Mouse (Mus musculus) hindbrain, embryonic 12.5 days (tissue): ENCODE measurements around the gene Spic. TPM values are rescaled to one million over a fixed set of nuclear protein-coding genes. Genes with fewer than 3 reads are reported as not detected.
A peak's percentile ranks its signal among the peaks of the same experiment; 100 is the strongest.

Experiments
- ATAC-seq: fragments of 200-750 bp; cut with Nextera tagmentation; 2 replicates; pipeline ENCODE4 v1.8.0; 2017; ENCODE audit warnings: moderate TSS enrichment; ENCODE audit not compliant: low FRiP score
- H3K27ac ChIP-seq: fragments of 300-500 bp; sonication (generic); 2 replicates; pipeline ENCODE4 v1.5.1; 2016; ENCODE audit warnings: mild to moderate bottlenecking
- H3K27me3 ChIP-seq: fragments of 300-500 bp; sonication (generic); 2 replicates; pipeline ENCODE4 v1.6.1; 2016; ENCODE audit warnings: mild to moderate bottlenecking
- H3K36me3 ChIP-seq: fragments of 300-500 bp; sonication (generic); 2 replicates; pipeline ENCODE4 v1.6.1; 2016; ENCODE audit warnings: mild to moderate bottlenecking
- H3K4me1 ChIP-seq: fragments of 300-500 bp; sonication (generic); 2 replicates; pipeline ENCODE4 v1.6.1; 2016
- H3K4me2 ChIP-seq: fragments of 300-500 bp; sonication (generic); replicated peaks from 2 replicates; pipeline ENCODE4 v1.6.1; 2016; ENCODE audit warnings: mild to moderate bottlenecking
- H3K4me3 ChIP-seq: fragments of 300-500 bp; sonication (generic); 2 replicates; pipeline ENCODE4 v1.5.1; 2016; ENCODE audit warnings: mild to moderate bottlenecking
- H3K9ac ChIP-seq: fragments of 300-500 bp; sonication (generic); 2 replicates; pipeline ENCODE4 v1.6.1; 2016; ENCODE audit warnings: mild to moderate bottlenecking, moderate library complexity
- H3K9me3 ChIP-seq: fragments of 300-500 bp; sonication (generic); replicated peaks from 2 replicates; pipeline ENCODE4 v1.6.1; 2016; ENCODE audit warnings: mild to moderate bottlenecking
- WGBS: fragments of 180-500 bp; shearing (Covaris S2); methylation state at CpG from one replicate; pipeline ENCODE4 v1.1.7; 2016; 5-methylcytosine and 5-hydroxymethylcytosine counted together
- polyA plus RNA-seq: library from polyadenylated mRNA; unstranded; fragments of >200 nt; fragmentation: Nextera tagmentation; extraction: Ambion mirVana; gene quantifications from 2 replicates; pipeline ENCODE4 v1.2.1, GENCODE M21; 2016

The Spic gene
- polyA plus RNA-seq = not detected in 2 replicates

- Histone ChIP-seq H3K27ac (no peak within 1 kb of the TSS), H3K9me3 (no peaks in the 10 kb centered on the region), H3K27me3 (no peaks in the 10 kb centered on the region), H3K4me2 (no peak within 1 kb of the TSS), H3K4me1 (no peaks in the 10 kb centered on the region), H3K36me3 (no peaks in the 10 kb centered on the region), H3K9ac (no peak within 1 kb of the TSS), H3K4me3 (no peak within 1 kb of the TSS)
- WGBS = 72% methylated on average over 5 of the region's 5 CpGs
- no peak for ATAC-seq
Measured at GRCm38 (mm10) chr10:88684925-88685324, at the start of gene Spic. Spic (minus strand) TSS chr10:88685015.

GRCm38 (mm10) chr10:88732309-88732622, 47.5 kb upstream of the Spic start:
- Histone ChIP-seq H3K9me3 (no peaks in the 10 kb centered on the region), H3K9ac (peak overlapping the region; percentile 93), H3K36me3 (peaks cover 12% of the 10 kb centered on the region; the same call in 1 of the 2 replicates), H3K4me2 (peak overlapping the region; percentile 93), H3K27ac (no peak overlapping the region), H3K4me1 (peaks cover 16% of the 10 kb centered on the region), H3K4me3 (peak overlapping the region; percentile 94), H3K27me3 (no peaks in the 10 kb centered on the region)
- 14% methylated on average over 6 of the region's 6 CpGs for WGBS
- no peak for ATAC-seq

- Histone ChIP-seq H3K36me3 (peaks cover 6% of the 10 kb centered on the region; the same call in 1 of the 2 replicates), H3K4me1 (peaks cover 16% of the 10 kb centered on the region), H3K9ac (peak overlapping the region; percentile 93), H3K27me3 (no peaks in the 10 kb centered on the region), H3K4me2 (peak overlapping the region; percentile 93), H3K27ac (peak overlapping the region; percentile 19; the same call in 1 of the 2 replicates), H3K9me3 (no peaks in the 10 kb centered on the region), H3K4me3 (peak overlapping the region; percentile 94)
- no peak; the same call in none of the 2 replicates for ATAC-seq
- WGBS = 2% methylated on average over 60 of the region's 61 CpGs
Measured at GRCm38 (mm10) chr10:88731496-88732308, 46.9 kb upstream of the Spic start.

GRCm38 (mm10) chr10:88730571-88731495, 46.0 kb upstream of the Spic start, which contains the start of gene Arl1:
Arl1 (plus strand) TSS chr10:88730858.
- Histone ChIP-seq H3K4me1 (peaks cover 16% of the 10 kb centered on the region), H3K9me3 (no peaks in the 10 kb centered on the region), H3K9ac (peak within 1 kb of the TSS; percentile 93), H3K4me2 (peak within 1 kb of the TSS; percentile 93), H3K4me3 (peak within 1 kb of the TSS; percentile 94), H3K36me3 (no peaks in the 10 kb centered on the region), H3K27me3 (no peaks in the 10 kb centered on the region), H3K27ac (peak within 1 kb of the TSS; percentile 71)
- WGBS = under 1% methylated on average over 65 of the region's 65 CpGs
- peak; percentile 95 for ATAC-seq

GRCm38 (mm10) chr10:88728166-88728565, 43.4 kb upstream of the Spic start:
- Histone ChIP-seq H3K9ac (no peak overlapping the region), H3K36me3 (no peaks in the 10 kb centered on the region), H3K9me3 (no peaks in the 10 kb centered on the region), H3K4me3 (no peak overlapping the region), H3K4me2 (no peak overlapping the region), H3K27me3 (no peaks in the 10 kb centered on the region), H3K4me1 (peaks cover 16% of the 10 kb centered on the region), H3K27ac (no peak overlapping the region)
- WGBS = 75% methylated on average over 8 of the region's 8 CpGs
- no peak for ATAC-seq

- no peak overlapping the region for H3K27ac ChIP-seq
- no peak overlapping the region for H3K4me2 ChIP-seq
- ATAC-seq = no peak
- WGBS = 50% methylated on average over 1 of the region's 1 CpGs
- H3K9ac ChIP-seq = no peak overlapping the region
- no peaks in the 10 kb centered on the region for H3K9me3 ChIP-seq
- H3K27me3 ChIP-seq = no peaks in the 10 kb centered on the region
- no peak overlapping the region for H3K4me3 ChIP-seq
- H3K4me1 ChIP-seq = peaks cover 7% of the 10 kb centered on the region
- no peaks in the 10 kb centered on the region for H3K36me3 ChIP-seq
Measured at GRCm38 (mm10) chr10:88727128-88727527, 42.3 kb upstream of the Spic start.

GRCm38 (mm10) chr10:88725343-88725742, 40.5 kb upstream of the Spic start:
- WGBS = 55% methylated on average over 2 of the region's 2 CpGs
- Histone ChIP-seq H3K27me3 (no peaks in the 10 kb centered on the region), H3K4me3 (no peak overlapping the region), H3K4me1 (peaks cover 2% of the 10 kb centered on the region; the same call in 1 of the 2 replicates), H3K4me2 (no peak overlapping the region), H3K36me3 (no peaks in the 10 kb centered on the region), H3K9me3 (no peaks in the 10 kb centered on the region), H3K27ac (no peak overlapping the region), H3K9ac (no peak overlapping the region)
- ATAC-seq = no peak

GRCm38 (mm10) chr10:88719618-88720017, 34.8 kb upstream of the Spic start:
- no peaks in the 10 kb centered on the region for H3K27me3 ChIP-seq
- H3K27ac ChIP-seq = no peak overlapping the region
- no peak overlapping the region for H3K9ac ChIP-seq
- no peak overlapping the region for H3K4me2 ChIP-seq
- no peaks in the 10 kb centered on the region for H3K36me3 ChIP-seq
- no peak for ATAC-seq
- H3K9me3 ChIP-seq = no peaks in the 10 kb centered on the region
- 72% methylated on average over 1 of the region's 1 CpGs for WGBS
- no peak overlapping the region for H3K4me3 ChIP-seq
- peaks cover 3% of the 10 kb centered on the region; the same call in 1 of the 2 replicates for H3K4me1 ChIP-seq

- H3K9me3 ChIP-seq = no peaks in the 10 kb centered on the region
- 46% methylated on average over 2 of the region's 2 CpGs for WGBS
- no peak for ATAC-seq
- H3K36me3 ChIP-seq = no peaks in the 10 kb centered on the region
- no peak overlapping the region for H3K27ac ChIP-seq
- no peaks in the 10 kb centered on the region for H3K27me3 ChIP-seq
- no peak overlapping the region for H3K4me3 ChIP-seq
- no peak overlapping the region for H3K4me2 ChIP-seq
- peaks cover 3% of the 10 kb centered on the region; the same call in 1 of the 2 replicates for H3K4me1 ChIP-seq
- no peak overlapping the region for H3K9ac ChIP-seq
Measured at GRCm38 (mm10) chr10:88717756-88718025, 32.9 kb upstream of the Spic start.

- 57% methylated on average over 13 of the region's 13 CpGs for WGBS
- no peaks in the 10 kb centered on the region for H3K27me3 ChIP-seq
- no peak overlapping the region for H3K4me3 ChIP-seq
- no peaks in the 10 kb centered on the region for H3K36me3 ChIP-seq
- H3K27ac ChIP-seq = no peak overlapping the region
- H3K4me1 ChIP-seq = peaks cover 3% of the 10 kb centered on the region; the same call in 1 of the 2 replicates
- H3K9ac ChIP-seq = no peak overlapping the region
- H3K9me3 ChIP-seq = no peaks in the 10 kb centered on the region
- no peak for ATAC-seq
- H3K4me2 ChIP-seq = no peak overlapping the region
Measured at GRCm38 (mm10) chr10:88716986-88717755, 32.4 kb upstream of the Spic start.

- Histone ChIP-seq H3K4me1 (peaks cover 3% of the 10 kb centered on the region; the same call in 1 of the 2 replicates), H3K36me3 (no peaks in the 10 kb centered on the region), H3K27ac (no peak overlapping the region), H3K9me3 (no peaks in the 10 kb centered on the region), H3K27me3 (no peaks in the 10 kb centered on the region), H3K9ac (no peak overlapping the region), H3K4me3 (no peak overlapping the region), H3K4me2 (no peak overlapping the region)
- no peak for ATAC-seq
- WGBS = 72% methylated on average over 6 of the region's 6 CpGs
Measured at GRCm38 (mm10) chr10:88715621-88716020, 30.8 kb upstream of the Spic start.

GRCm38 (mm10) chr10:88714744-88715143, 29.9 kb upstream of the Spic start:
- H3K9ac ChIP-seq = no peak overlapping the region
- H3K9me3 ChIP-seq = no peaks in the 10 kb centered on the region
- no peak overlapping the region for H3K4me2 ChIP-seq
- H3K4me3 ChIP-seq = no peak overlapping the region
- 91% methylated on average over 4 of the region's 4 CpGs for WGBS
- H3K27ac ChIP-seq = no peak overlapping the region
- H3K4me1 ChIP-seq = peaks cover 3% of the 10 kb centered on the region; the same call in 1 of the 2 replicates
- no peaks in the 10 kb centered on the region for H3K36me3 ChIP-seq
- no peak for ATAC-seq
- H3K27me3 ChIP-seq = no peaks in the 10 kb centered on the region
